ENCODE assay signal across 9 mouse cellular contexts in the genomic region with DNA sequence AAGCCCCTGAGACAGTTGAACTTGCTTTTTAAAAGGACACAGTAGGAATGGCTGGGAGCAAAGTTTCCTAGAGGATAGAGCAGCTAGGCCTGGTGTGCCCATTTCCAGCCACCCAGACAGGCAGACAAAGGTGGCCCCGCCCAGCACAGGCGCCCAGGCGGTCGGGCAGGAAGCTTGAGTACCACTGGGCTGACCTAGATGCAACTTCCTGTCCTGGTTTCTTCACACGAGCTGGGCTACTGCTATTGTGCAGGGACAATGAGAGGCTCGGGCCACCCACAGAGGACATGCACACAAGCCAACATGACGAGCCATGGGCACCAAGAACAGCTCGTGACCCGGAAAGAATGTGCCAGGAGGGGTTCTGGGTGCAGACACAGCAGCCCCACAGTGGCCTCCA.
DNase-seq lines count a peak whose midpoint lies in the region; ATAC-seq and TF ChIP-seq lines count a peak whose summit lies in the region.
"Had no signal": no experiment of that assay in that cellular context is flagged by ENCODE, and none has a peak within 500 bp of the region (broad histone marks: within the 10 kb centered on the region; RNA-seq: fewer than 3 reads in every experiment).

No protein-coding gene starts in this region.

- WGBS in midbrain, postnatal 0 days = 41% methylated on average over 9 of the region's 9 CpGs
- WGBS in midbrain, embryonic 15.5 days = 40% methylated on average over 9 of the region's 9 CpGs
- 42% methylated on average over 9 of the region's 9 CpGs for WGBS in forebrain, embryonic 15.5 days
- WGBS in hindbrain, embryonic 15.5 days = 21% methylated on average over 9 of the region's 9 CpGs

- H3K9me3 ChIP-seq in midbrain, postnatal 0 days (ENCODE audit: low read length) = no peaks in the 10 kb centered on the region
- H3K9me3 ChIP-seq in midbrain, embryonic 15.5 days = no peaks in the 10 kb centered on the region
- H3K9me3 ChIP-seq in forebrain, embryonic 15.5 days = no peaks in the 10 kb centered on the region
- H3K9me3 ChIP-seq in hindbrain, embryonic 15.5 days = no peaks in the 10 kb centered on the region
- H3K9me3 ChIP-seq: midbrain, embryonic 12.5 days had no signal

- no peaks in the 10 kb centered on the region for H3K4me1 ChIP-seq in midbrain, postnatal 0 days (ENCODE audit: insufficient read depth, low read length)
- H3K4me1 ChIP-seq in midbrain, embryonic 15.5 days = peaks cover 12% of the 10 kb centered on the region
- H3K4me1 ChIP-seq in forebrain, embryonic 15.5 days = peaks cover 40% of the 10 kb centered on the region
- peaks cover 29% of the 10 kb centered on the region for H3K4me1 ChIP-seq in hindbrain, embryonic 15.5 days (replicated peaks)

- H3K36me3 ChIP-seq in midbrain, postnatal 0 days (ENCODE audit: insufficient read depth, low read length) = no peaks in the 10 kb centered on the region
- no peaks in the 10 kb centered on the region for H3K36me3 ChIP-seq in midbrain, embryonic 15.5 days (replicated peaks)
- 0 out of 2 replicates have a peak, but pooled peaks cover under 1% of the 10 kb centered on the region for H3K36me3 ChIP-seq in forebrain, embryonic 15.5 days
- H3K36me3 ChIP-seq in hindbrain, embryonic 15.5 days = no peaks in the 10 kb centered on the region

- no peak overlapping the region for H3K9ac ChIP-seq in midbrain, postnatal 0 days (replicated peaks; ENCODE audit: low read length, poor library complexity, severe bottlenecking)
- no peak overlapping the region for H3K9ac ChIP-seq in midbrain, embryonic 15.5 days
- H3K9ac ChIP-seq in forebrain, embryonic 15.5 days (replicated peaks) = no peak overlapping the region
- H3K9ac ChIP-seq in hindbrain, embryonic 15.5 days = no peak overlapping the region
- H3K9ac ChIP-seq: midbrain, embryonic 12.5 days had no signal

- peak; percentile 52 for ATAC-seq in midbrain, postnatal 0 days (ENCODE audit: low FRiP score)
- no peak for ATAC-seq in midbrain, embryonic 15.5 days (replicated peaks)
- no peak for ATAC-seq in forebrain, embryonic 15.5 days (replicated peaks)
- ATAC-seq in hindbrain, embryonic 15.5 days (ENCODE audit: low FRiP score, low read depth) = no peak

- no peak overlapping the region for H3K4me3 ChIP-seq in midbrain, postnatal 0 days (ENCODE audit: low read depth, low read length)
- no peak overlapping the region for H3K4me3 ChIP-seq in midbrain, embryonic 15.5 days
- H3K4me3 ChIP-seq in forebrain, embryonic 15.5 days = no peak overlapping the region
- no peak overlapping the region for H3K4me3 ChIP-seq in hindbrain, embryonic 15.5 days
- H3K4me3 ChIP-seq: midbrain, embryonic 12.5 days had no signal

- intact Hi-C loops in gastrocnemius, postnatal 14 days (cut with DNase I; ENCODE audit: low total_unique reads) = no loop called here

- H3K27me3 ChIP-seq in midbrain, postnatal 0 days (ENCODE audit: insufficient read depth, low read length) = no peaks in the 10 kb centered on the region
- H3K27me3 ChIP-seq in midbrain, embryonic 15.5 days (replicated peaks) = no peaks in the 10 kb centered on the region
- no peaks in the 10 kb centered on the region for H3K27me3 ChIP-seq in forebrain, embryonic 15.5 days
- no peaks in the 10 kb centered on the region for H3K27me3 ChIP-seq in hindbrain, embryonic 15.5 days
- H3K27me3 ChIP-seq: midbrain, embryonic 12.5 days had no signal

- H3K4me2 ChIP-seq in midbrain, postnatal 0 days (ENCODE audit: low read depth, low read length, poor library complexity, severe bottlenecking) = no peak overlapping the region
- H3K4me2 ChIP-seq in midbrain, embryonic 15.5 days = no peak overlapping the region
- no peak overlapping the region for H3K4me2 ChIP-seq in forebrain, embryonic 15.5 days (replicated peaks)
- H3K4me2 ChIP-seq in hindbrain, embryonic 15.5 days = no peak overlapping the region
- H3K4me2 ChIP-seq: midbrain, embryonic 12.5 days had no signal

- peak; percentile 60 for DNase-seq in midbrain, postnatal 0 days (ENCODE audit: low spot score)
- peak; percentile 79 to 85 for DNase-seq in lung, adult 18-20 months
- DNase-seq in thymus, adult 18-20 months = peak; percentile 67 to 78
- no peak for DNase-seq in ovary, postnatal 14 days (ENCODE audit: low spot score)
- no peak for DNase-seq in gastrocnemius, postnatal 14 days

- no peak for TF ChIP-seq CTCF in midbrain, postnatal 0 days (IDR thresholded peaks at IDR 0.05)

- H3K27ac ChIP-seq in midbrain, postnatal 0 days (ENCODE audit: low read depth, low read length) = no peak overlapping the region
- H3K27ac ChIP-seq in midbrain, embryonic 15.5 days = no peak overlapping the region
- H3K27ac ChIP-seq in forebrain, embryonic 15.5 days (replicated peaks) = 0 out of 2 replicates have a peak overlapping the region, but pooled peaks have one; percentile 36
- H3K27ac ChIP-seq in hindbrain, embryonic 15.5 days (replicated peaks) = peak overlapping the region; percentile 32; the same call in 1 of the 2 replicates
- H3K27ac ChIP-seq: midbrain, embryonic 12.5 days had no signal

Comparison
In these comparisons a context has a peak if more than half of its experiments do, and no peak if none do; other contexts are left out.
1. DNase-seq: peak in midbrain, postnatal 0 days (single experiment), lung, adult 18-20 months (2 of 2) and thymus, adult 18-20 months (2 of 2); none in ovary, postnatal 14 days (single experiment) and gastrocnemius, postnatal 14 days (single experiment).
2. H3K27ac ChIP-seq: peak in forebrain, embryonic 15.5 days (single experiment) and hindbrain, embryonic 15.5 days (single experiment); none in midbrain, postnatal 0 days (single experiment) and midbrain, embryonic 15.5 days (single experiment).